Mouse (Mus musculus): Measurements from ENCODE around the gene Tsga10ip.
"Not testable (repeated sequence)": the region's sequence is repeated elsewhere in the genome, so short reads cannot be mapped to it uniquely, and the experiment has no call there.

The Tsga10ip gene

GRCm38 (mm10) chr19:5424092-5424781 is 21.9 kb upstream of the Tsga10ip start:
- DNase-seq (ENCODE audit: low read depth) = no peak

- no peak for DNase-seq (ENCODE audit: low read depth)
Observed at GRCm38 (mm10) chr19:5423561-5423960, 21.2 kb upstream of the Tsga10ip start.

GRCm38 (mm10) chr19:5422895-5423443 is 20.6 kb upstream of the Tsga10ip start:
- no peak for DNase-seq (ENCODE audit: low read depth)

DNA sequence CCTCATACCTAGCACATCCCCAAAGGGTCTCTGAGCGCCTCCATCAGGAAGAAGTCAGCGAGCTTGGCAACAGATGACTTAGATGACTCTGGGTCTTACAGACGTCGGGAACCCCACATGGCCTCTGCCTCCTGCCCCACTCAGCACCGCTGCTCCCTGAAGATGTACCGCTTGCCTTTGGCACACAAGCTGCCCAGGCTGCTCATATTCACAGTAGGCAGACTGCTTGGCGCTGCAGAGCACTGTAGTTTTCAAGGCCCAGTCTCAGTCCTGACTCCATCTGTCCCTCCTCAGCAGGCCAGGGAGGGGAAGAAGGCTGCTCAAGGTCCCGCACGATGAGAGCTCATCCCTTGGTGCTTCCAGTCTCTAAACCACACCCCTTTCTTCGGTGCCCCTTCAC is 19.9 kb upstream of the Tsga10ip start:
- DNase-seq (ENCODE audit: low read depth) = no peak

- DNase-seq (ENCODE audit: low read depth) = no peak
Observed at GRCm38 (mm10) chr19:5421784-5422183, 19.5 kb upstream of the Tsga10ip start.

DNA sequence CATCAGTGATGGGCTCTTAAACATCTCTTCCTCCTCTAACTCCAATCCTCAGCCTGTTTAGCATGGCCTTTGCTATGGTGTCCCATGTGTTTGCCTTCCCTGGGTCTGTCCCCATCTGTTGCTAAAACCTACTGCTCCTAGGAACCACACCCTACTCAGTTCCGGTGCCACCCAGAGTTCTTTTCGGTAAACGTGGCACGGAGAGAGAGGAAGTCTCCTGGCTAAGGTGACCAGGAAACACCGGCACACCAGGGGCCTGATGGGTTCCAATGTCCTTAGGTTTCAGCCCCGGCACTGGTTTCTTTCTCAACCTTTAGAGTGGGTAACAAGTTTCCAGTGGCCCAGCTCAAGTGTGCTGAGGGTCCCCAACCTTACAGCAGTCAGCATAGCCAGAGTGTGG is 18.3 kb upstream of the Tsga10ip start:
- no peak for DNase-seq (ENCODE audit: low read depth)

DNA sequence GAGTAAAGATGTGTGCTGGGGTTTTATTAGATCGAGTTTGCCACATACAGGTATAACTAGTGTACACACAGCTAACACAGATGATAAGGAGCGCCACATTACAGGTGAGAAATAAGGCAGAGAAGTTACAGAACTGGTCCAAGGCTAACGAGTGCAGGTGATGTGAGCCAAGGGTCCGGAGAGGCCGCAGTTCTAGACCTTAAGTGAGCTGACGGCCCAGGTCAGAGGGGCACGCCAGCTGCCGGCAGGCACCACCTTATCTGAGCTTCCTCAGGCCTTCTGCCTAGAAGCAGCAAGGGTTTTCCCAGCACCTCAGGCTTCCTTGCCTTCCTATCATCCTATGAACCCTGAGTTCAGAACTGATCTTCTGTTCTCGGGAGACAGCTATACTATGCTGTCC is 17.3 kb upstream of the Tsga10ip start:
- no peak for DNase-seq (ENCODE audit: low read depth)

- no peak for DNase-seq (ENCODE audit: low read depth)
Observed at GRCm38 (mm10) chr19:5418750-5419466, 16.6 kb upstream of the Tsga10ip start.

- no peak for DNase-seq (ENCODE audit: low read depth)
Observed at GRCm38 (mm10) chr19:5414534-5414957, 12.2 kb upstream of the Tsga10ip start.

GRCm38 (mm10) chr19:5413840-5414239 is 11.5 kb upstream of the Tsga10ip start:
- DNase-seq (ENCODE audit: low read depth) = no peak

GRCm38 (mm10) chr19:5411961-5412360 is 9.6 kb upstream of the Tsga10ip start:
- DNase-seq (ENCODE audit: low read depth) = no peak

GRCm38 (mm10) chr19:5410641-5411040 is 8.3 kb upstream of the Tsga10ip start:
- no peak for DNase-seq (ENCODE audit: low read depth)

- DNase-seq (ENCODE audit: low read depth) = no peak
Observed at GRCm38 (mm10) chr19:5409068-5409467, 6.7 kb upstream of the Tsga10ip start.

GRCm38 (mm10) chr19:5408057-5409001 is 6.0 kb upstream of the Tsga10ip start:
- DNase-seq (ENCODE audit: low read depth) = no peak

DNA sequence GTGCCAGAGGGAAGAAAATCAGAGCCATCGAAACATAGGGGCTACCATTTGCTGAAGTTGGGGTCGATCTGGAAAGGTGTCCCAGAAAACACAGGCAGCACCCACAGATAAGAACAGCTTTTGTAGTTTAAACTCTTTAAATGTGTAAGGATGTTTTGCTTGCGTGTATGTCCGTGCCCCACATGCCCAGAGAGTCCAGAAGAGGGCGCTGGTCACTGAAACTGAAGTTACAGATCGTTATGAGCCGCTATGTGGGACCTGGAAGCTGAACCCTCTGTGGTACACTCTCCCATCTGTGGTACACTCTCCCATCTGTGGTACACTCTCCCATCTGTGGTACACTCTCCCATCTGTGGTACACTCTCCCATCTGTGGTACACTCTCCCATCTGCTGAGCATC is 4.8 kb upstream of the Tsga10ip start:
- DNase-seq (ENCODE audit: low read depth) = peak; percentile 48

GRCm38 (mm10) chr19:5406531-5407126 is 4.3 kb upstream of the Tsga10ip start:
- not testable (repeated sequence) for DNase-seq (ENCODE audit: low read depth)

DNA sequence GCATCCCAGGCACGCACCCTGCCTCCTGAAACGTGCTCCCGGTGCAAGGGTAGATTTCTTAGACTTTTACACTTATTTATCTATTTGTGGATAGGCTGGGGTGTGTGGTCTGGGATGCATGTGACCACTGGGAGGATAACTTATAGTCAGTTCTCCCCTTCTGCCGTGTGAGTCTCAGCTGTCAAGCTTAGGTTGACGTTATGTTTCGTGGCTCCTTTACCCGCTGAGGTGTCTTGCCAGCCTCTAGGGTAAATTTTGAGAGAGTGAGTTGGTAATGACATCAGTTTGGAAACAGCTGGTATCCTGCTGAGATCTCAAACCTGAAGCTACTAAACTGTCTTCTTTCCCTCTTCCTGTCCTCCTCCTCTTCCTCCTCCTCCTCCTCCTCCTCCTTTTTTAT is 3.6 kb upstream of the Tsga10ip start:
- no peak for DNase-seq (ENCODE audit: low read depth)

DNA sequence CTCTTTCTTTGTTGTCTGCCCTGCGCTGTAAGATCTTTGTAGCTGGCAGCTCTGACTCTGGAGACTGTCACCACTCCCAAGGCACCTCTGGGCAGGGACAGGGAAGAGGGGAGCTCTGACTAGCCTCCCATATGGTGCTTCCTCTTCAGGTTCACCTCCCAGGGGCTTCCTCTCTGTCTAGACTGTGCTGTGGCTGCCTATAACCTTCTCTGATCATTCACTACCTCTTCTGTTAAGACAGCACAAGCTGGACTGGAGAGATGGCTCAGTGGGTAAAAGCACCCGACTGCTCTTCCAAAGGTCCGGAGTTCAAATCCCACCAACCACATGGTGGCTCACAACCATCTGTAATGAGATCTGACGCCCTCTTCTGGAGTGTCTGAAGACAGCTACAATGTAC is 1.3 kb downstream of the Tsga10ip start:
- DNase-seq (ENCODE audit: low read depth) = not testable (repeated sequence)

DNA sequence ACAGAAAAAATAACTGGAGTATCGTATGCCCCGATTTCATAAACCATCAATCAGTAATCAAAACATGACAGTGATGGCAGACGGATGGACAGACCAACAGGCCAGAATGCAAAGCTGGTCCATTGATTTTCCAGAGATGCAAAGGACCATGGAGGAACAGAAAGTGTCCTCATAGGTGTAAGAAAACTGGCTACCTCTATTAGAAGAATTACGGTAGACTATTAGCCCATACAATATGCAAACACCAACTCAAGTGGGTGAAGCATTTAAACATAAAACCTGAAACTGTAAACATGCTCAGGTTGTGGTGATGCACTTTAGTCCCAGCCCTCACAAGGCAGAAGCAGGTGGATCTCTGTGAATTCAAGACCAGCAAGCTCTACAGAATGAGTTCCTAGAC is 7.0 kb downstream of the Tsga10ip start:
- DNase-seq (ENCODE audit: low read depth) = no peak

GRCm38 (mm10) chr19:5394168-5394567 is 8.2 kb downstream of the Tsga10ip start:
- no peak for DNase-seq (ENCODE audit: low read depth)

DNA sequence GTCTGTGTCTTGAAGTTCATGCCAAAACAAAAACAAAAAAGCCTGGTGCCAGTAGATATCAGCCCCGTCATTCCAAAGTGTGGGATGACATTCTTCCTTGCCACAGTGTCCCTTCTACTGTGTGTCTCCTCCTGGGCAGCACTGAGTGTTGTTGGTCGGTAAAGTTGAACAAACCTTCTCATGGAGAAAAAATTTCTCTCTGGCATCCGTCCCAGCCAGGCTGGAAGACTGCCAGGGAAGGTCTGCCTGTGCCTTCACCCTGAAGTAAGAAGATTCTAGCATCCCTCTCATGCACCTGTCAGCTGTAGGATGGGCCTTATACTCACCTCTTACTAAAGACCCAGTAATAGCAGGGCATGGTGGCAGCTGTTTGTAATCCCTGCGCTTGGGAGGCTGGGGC is 9.4 kb downstream of the Tsga10ip start:
- DNase-seq (ENCODE audit: low read depth) = no peak

DNA sequence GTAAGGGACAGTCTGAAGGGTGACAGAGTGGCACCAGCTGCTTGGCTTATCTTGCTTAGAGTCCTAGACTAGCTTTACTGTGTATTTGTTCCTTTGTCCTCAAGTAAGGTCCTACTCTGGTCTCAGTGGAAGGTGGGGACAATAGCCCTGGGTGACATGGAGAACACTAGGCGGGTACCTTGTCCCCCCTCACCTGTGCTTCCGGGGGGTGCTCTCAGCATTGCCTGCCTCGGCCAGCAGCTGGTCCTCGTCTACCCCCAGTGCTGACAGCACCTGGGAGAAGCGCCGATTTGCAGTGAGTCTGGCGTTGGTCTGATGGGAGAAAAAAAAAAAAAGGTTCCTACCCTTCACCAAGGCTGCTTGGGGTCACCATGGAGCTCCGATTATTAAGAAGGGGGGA is 11.9 kb downstream of the Tsga10ip start:
- DNase-seq (ENCODE audit: low read depth) = no peak

Measured in c-Kit-positive CD71-positive TER-119-negative erythroid progenitor cells, embryonic 14.5 days (primary cell).